Mouse (Mus musculus): ENCODE measurements at regions not wholly inside any gene's neighbourhood (a gene's known extent, or its start where the extent isn't known, plus 50 kb on each side); places are given as distances from the start of the nearest gene placed in this dataset.

GRCm38 (mm10) chr19:14123348-14124113, 210.2 kb downstream of the Olfr1505 start:
- Histone ChIP-seq H3K4me2 (replicated peaks) (0 out of 2 replicates have a peak overlapping the region, but pooled peaks have one; percentile 2), H3K27ac (replicated peaks) (peak overlapping the region; percentile 15), H3K36me3 (no peaks in the 10 kb centered on the region), H3K9me3 (no peaks in the 10 kb centered on the region), H3K9ac (replicated peaks) (no peak overlapping the region), H3K4me3 (no peak overlapping the region), H3K27me3 (peaks cover 78% of the 10 kb centered on the region), H3K4me1 (peaks cover 17% of the 10 kb centered on the region)
- peak; percentile 93 for ATAC-seq (ENCODE audit: low FRiP score, low read depth)
- WGBS = 9% methylated on average over 8 of the region's 8 CpGs

DNA sequence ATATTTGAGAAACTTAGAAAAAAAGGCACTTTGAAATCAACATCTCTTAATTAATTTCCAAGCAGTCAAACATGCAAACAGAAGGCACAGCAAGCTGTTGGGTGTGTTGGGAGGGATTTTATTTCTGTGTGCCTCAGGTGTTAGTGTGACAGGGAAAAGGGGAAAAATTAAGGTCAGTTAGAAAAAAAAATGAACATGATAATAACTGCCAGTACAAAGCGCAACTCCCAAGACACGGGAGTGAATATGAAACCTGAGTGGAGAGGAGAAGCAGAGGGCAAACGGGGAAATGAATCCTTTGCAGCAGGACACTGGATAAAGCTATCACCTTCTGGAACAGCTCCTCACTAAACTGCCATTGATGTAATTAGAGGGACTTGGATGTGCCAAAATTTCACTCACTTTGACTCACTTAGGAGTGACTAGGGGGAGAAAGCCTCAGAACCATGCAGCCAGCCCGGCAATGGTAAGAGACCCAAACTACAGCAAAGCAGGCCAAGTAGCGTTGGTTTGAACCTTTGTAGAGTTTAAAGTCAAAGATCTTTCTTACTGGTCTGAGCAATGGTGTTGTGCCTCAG, 211.0 kb downstream of the Olfr1505 start:
- ATAC-seq (ENCODE audit: low FRiP score, low read depth) = no peak
- Histone ChIP-seq H3K4me1 (peaks cover 22% of the 10 kb centered on the region), H3K27ac (replicated peaks) (no peak overlapping the region), H3K4me3 (no peak overlapping the region), H3K36me3 (no peaks in the 10 kb centered on the region), H3K27me3 (peaks cover 77% of the 10 kb centered on the region), H3K4me2 (replicated peaks) (no peak overlapping the region), H3K9me3 (no peaks in the 10 kb centered on the region), H3K9ac (replicated peaks) (no peak overlapping the region)
- 23% methylated on average over 5 of the region's 5 CpGs for WGBS

DNA sequence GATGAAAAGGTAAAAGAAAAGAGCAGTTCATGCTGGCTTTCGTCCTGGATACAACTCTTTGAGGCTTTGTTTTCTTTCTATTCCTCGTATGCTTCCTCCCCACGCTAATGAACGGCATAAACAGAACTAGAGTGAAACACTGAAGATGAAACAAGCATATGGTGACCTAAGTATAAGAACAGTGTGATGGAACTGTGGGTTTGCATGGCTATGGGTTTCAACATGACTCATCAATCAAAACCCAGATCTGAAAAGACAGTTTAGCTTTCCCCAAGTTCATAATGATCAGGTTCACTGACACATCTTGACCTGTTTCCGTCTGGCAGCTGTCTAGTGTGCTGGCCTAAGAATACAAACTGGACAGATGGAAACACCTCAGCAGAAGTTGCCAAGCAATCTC, 211.7 kb downstream of the Olfr1505 start:
- Histone ChIP-seq H3K27ac (replicated peaks) (no peak overlapping the region), H3K4me2 (replicated peaks) (no peak overlapping the region), H3K4me1 (peaks cover 22% of the 10 kb centered on the region), H3K36me3 (no peaks in the 10 kb centered on the region), H3K9ac (replicated peaks) (no peak overlapping the region), H3K27me3 (peaks cover 76% of the 10 kb centered on the region), H3K9me3 (no peaks in the 10 kb centered on the region), H3K4me3 (no peak overlapping the region)
- no peak for ATAC-seq (ENCODE audit: low FRiP score, low read depth)
- WGBS = 58% methylated on average over 5 of the region's 5 CpGs

GRCm38 (mm10) chr19:14128397-14129209, 215.3 kb downstream of the Olfr1505 start:
- ATAC-seq (ENCODE audit: low FRiP score, low read depth) = no peak
- Histone ChIP-seq H3K4me2 (replicated peaks) (no peak overlapping the region), H3K27me3 (peaks cover 67% of the 10 kb centered on the region), H3K4me1 (peaks cover 15% of the 10 kb centered on the region), H3K9ac (replicated peaks) (no peak overlapping the region), H3K36me3 (no peaks in the 10 kb centered on the region), H3K4me3 (no peak overlapping the region), H3K27ac (replicated peaks) (no peak overlapping the region), H3K9me3 (no peaks in the 10 kb centered on the region)
- WGBS = 40% methylated on average over 8 of the region's 8 CpGs

DNA sequence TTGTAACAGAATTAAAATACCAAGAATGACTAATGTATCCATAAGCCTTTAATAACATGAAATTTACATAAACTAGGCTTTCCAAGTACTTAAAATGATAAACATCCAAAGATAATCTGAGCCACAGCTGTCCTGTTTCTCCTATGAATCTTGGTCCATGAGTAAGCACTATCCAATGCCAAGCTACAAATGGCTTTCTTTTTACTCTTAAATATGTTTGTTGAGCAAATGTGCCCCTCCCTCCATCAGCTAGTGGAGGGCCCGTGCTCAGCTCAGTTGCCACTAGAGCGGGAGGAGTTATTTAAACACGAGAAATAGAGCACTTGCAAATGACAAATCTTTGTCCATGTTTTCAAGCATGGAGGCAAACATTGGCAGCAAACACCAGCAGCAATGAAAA, 247.9 kb downstream of the Olfr1505 start:
- H3K4me3 ChIP-seq = no peak overlapping the region
- H3K27me3 ChIP-seq = peaks cover 45% of the 10 kb centered on the region
- H3K9ac ChIP-seq (replicated peaks) = no peak overlapping the region
- H3K4me2 ChIP-seq (replicated peaks) = no peak overlapping the region
- H3K27ac ChIP-seq (replicated peaks) = no peak overlapping the region
- no peaks in the 10 kb centered on the region for H3K36me3 ChIP-seq
- H3K4me1 ChIP-seq = peaks cover 13% of the 10 kb centered on the region; the same call in 1 of the 2 replicates
- no peaks in the 10 kb centered on the region for H3K9me3 ChIP-seq
- 54% methylated on average over 3 of the region's 3 CpGs for WGBS
- no peak for ATAC-seq (ENCODE audit: low FRiP score, low read depth)

DNA sequence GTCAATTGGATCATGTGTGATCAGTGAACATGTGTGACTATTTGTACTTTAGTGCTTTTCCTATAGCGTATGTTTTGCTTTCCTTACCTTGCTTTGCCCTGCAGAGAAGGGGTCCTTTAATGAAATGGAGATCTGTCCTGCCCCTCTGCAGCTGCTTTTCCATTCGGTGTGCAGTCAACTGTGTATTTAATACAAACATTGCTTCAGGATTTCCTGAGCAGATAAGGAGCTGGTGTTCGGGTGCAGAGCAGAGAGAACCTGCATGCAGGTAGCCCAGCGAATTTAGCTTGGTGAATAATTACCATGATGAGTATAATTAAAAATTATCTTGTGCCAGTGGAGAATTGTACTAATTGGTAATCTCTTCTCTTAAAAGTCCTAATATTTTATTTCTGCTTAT, 249.4 kb downstream of the Olfr1505 start:
- no peak overlapping the region for H3K4me3 ChIP-seq
- 36% methylated on average over 4 of the region's 4 CpGs for WGBS
- H3K9ac ChIP-seq (replicated peaks) = no peak overlapping the region
- no peak overlapping the region for H3K4me2 ChIP-seq (replicated peaks)
- peaks cover 42% of the 10 kb centered on the region for H3K27me3 ChIP-seq
- no peak for ATAC-seq (ENCODE audit: low FRiP score, low read depth)
- peaks cover 6% of the 10 kb centered on the region; the same call in 1 of the 2 replicates for H3K4me1 ChIP-seq
- H3K27ac ChIP-seq (replicated peaks) = no peak overlapping the region
- H3K36me3 ChIP-seq = no peaks in the 10 kb centered on the region
- no peaks in the 10 kb centered on the region for H3K9me3 ChIP-seq

DNA sequence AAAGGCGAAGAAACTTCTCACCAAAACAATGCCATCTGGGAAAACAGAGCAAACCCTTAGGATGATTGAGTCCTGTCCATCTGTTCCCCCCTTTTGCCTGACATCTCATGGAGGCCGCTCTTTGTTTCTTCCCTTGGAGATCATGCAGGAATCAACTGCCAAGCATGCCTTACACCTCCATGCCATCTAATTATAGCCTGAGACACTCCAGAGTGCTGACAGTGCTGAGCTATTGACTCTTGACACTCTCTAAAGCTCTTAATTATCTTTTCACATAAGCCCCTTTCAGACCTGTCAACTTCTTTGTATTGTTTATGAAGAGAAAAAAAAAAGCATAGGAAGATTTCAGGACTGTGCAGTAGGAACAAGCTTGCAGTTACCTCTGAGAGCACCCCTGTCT, 252.4 kb downstream of the Olfr1505 start:
- no peak overlapping the region for H3K9ac ChIP-seq (replicated peaks)
- no peak overlapping the region for H3K4me2 ChIP-seq (replicated peaks)
- H3K4me1 ChIP-seq = peaks cover 6% of the 10 kb centered on the region; the same call in 1 of the 2 replicates
- no peak overlapping the region for H3K4me3 ChIP-seq
- H3K27me3 ChIP-seq = peaks cover 15% of the 10 kb centered on the region
- 45% methylated on average over 2 of the region's 2 CpGs for whole genome bisulfite sequencing
- ATAC-seq (ENCODE audit: low FRiP score, low read depth) = no peak
- no peaks in the 10 kb centered on the region for H3K9me3 ChIP-seq
- no peaks in the 10 kb centered on the region for H3K36me3 ChIP-seq
- H3K27ac ChIP-seq (replicated peaks) = no peak overlapping the region

GRCm38 (mm10) chr19:14180244-14180643, 266.9 kb downstream of the Olfr1505 start:
- H3K4me2 ChIP-seq (replicated peaks) = no peak overlapping the region
- no peaks in the 10 kb centered on the region for H3K36me3 ChIP-seq
- no peak overlapping the region for H3K27ac ChIP-seq (replicated peaks)
- H3K9me3 ChIP-seq = no peaks in the 10 kb centered on the region
- no peaks in the 10 kb centered on the region for H3K4me1 ChIP-seq
- 12% methylated on average over 4 of the region's 4 CpGs for WGBS
- peaks cover 7% of the 10 kb centered on the region; the same call in 1 of the 2 replicates for H3K27me3 ChIP-seq
- no peak for ATAC-seq (ENCODE audit: low FRiP score, low read depth)
- no peak overlapping the region for H3K4me3 ChIP-seq
- H3K9ac ChIP-seq (replicated peaks) = no peak overlapping the region

- Histone ChIP-seq H3K4me3 (no peak overlapping the region), H3K9ac (replicated peaks) (no peak overlapping the region), H3K27ac (replicated peaks) (no peak overlapping the region), H3K9me3 (no peaks in the 10 kb centered on the region), H3K4me1 (no peaks in the 10 kb centered on the region), H3K4me2 (replicated peaks) (no peak overlapping the region), H3K27me3 (peaks cover 7% of the 10 kb centered on the region; the same call in 1 of the 2 replicates), H3K36me3 (no peaks in the 10 kb centered on the region)
- ATAC-seq (ENCODE audit: low FRiP score, low read depth) = no peak
- WGBS = 74% methylated on average over 3 of the region's 3 CpGs
These were observed 267.6 kb downstream of the Olfr1505 start for GRCm38 (mm10) chr19:14180956-14181355.

GRCm38 (mm10) chr19:14181661-14182415, 268.5 kb downstream of the Olfr1505 start:
- H3K9me3 ChIP-seq = no peaks in the 10 kb centered on the region
- no peak overlapping the region for H3K4me3 ChIP-seq
- WGBS = 84% methylated on average over 6 of the region's 6 CpGs
- no peaks in the 10 kb centered on the region for H3K4me1 ChIP-seq
- H3K27me3 ChIP-seq = peaks cover 7% of the 10 kb centered on the region; the same call in 1 of the 2 replicates
- H3K36me3 ChIP-seq = no peaks in the 10 kb centered on the region
- H3K4me2 ChIP-seq (replicated peaks) = no peak overlapping the region
- no peak for ATAC-seq (ENCODE audit: low FRiP score, low read depth)
- H3K9ac ChIP-seq (replicated peaks) = no peak overlapping the region
- no peak overlapping the region for H3K27ac ChIP-seq (replicated peaks)

- 95% methylated on average over 3 of the region's 3 CpGs for WGBS
- no peak for ATAC-seq (ENCODE audit: low FRiP score, low read depth)
- H3K27ac ChIP-seq (replicated peaks) = no peak overlapping the region
- H3K36me3 ChIP-seq = no peaks in the 10 kb centered on the region
- H3K4me1 ChIP-seq = no peaks in the 10 kb centered on the region
- H3K9ac ChIP-seq (replicated peaks) = no peak overlapping the region
- H3K4me2 ChIP-seq (replicated peaks) = no peak overlapping the region
- H3K27me3 ChIP-seq = no peaks in the 10 kb centered on the region
- H3K4me3 ChIP-seq = no peak overlapping the region
- no peaks in the 10 kb centered on the region for H3K9me3 ChIP-seq
These were observed 278.5 kb downstream of the Olfr1505 start for GRCm38 (mm10) chr19:14191820-14192219.
